Mouse (Mus musculus): ENCODE results near the gene Cdipt.
A peak's percentile ranks its signal among the peaks of the same experiment; 100 is the strongest.

Gene Cdipt

GRCm38 (mm10) chr7:126975950-126976866 lies 494 bp downstream of the Cdipt start, which contains the start of gene Cdiptos:
Gene Cdiptos (minus strand): TSS chr7:126976098.
- DNase-seq (ENCODE audit: low read depth, low spot score), result peak; percentile 99

DNA sequence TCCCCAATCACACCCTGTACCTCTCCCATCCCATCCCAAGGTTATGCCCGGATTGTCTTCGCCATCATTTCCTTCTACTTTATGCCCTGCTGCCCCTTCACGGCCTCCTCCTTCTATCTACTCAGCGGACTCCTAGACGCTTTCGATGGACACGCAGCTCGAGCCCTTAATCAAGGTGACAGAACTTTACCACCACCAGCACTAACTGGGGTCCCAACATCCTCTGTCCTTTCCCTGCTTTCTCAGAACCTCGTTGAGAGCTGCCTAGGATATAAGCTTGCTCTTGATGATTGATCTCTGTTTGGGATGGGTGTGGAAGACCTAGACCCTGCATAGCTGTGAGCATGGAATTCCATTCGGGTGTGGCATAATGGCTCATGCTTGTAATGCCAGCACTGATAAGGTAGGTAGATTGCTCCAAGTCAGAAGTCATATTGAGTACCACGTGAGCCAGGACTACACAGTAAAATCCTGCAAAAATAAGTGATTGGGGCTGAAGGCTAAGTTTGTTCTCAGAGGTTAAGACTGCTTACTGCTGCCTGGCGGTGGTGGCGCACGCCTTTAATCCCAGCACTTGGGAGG lies 1.3 kb downstream of the Cdipt start:
- DNase-seq (ENCODE audit: low read depth, low spot score), result peak; percentile 36

DNA sequence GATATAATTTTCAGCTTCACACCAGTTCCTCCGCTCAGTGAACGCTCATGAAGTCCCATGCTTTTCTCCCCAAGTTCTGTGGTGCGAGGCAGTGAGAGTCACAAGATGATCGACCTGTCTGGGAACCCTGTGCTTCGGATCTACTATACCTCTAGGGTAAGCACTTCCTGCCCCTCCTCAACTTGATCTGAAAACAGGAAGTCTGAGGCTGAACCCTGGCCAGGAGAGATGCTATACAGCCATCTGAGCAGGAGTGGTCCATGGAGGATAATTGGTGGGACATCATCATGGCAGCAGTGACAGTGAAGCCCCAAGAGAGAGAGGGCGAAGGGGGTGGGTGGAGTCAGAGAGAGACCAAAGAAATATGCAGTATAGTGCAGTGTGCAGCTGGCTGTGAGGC lies 3.1 kb downstream of the Cdipt start:
- DNase-seq (ENCODE audit: low read depth, low spot score), result no peak

DNA sequence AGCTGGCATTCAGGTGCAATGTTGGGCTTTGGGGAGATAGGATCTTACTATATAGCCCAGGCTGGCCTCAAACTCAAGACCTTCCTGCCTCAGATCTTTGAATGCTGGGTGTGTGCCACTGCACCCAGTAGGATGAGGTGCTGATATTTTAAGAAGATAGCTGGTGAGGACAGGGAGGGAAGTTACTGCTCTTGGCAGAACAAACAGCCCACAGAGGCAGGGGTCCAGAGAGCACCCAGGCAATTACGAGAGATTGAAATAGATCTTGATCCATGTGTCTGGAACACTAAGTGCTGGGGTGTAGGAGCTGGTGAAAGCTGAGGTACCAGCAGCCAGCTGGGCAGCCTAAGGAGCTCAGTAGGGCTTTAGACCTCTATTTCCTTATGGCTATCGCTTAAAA lies 5.9 kb downstream of the Cdipt start:
- DNase-seq (ENCODE audit: low read depth, low spot score), result no peak

DNA sequence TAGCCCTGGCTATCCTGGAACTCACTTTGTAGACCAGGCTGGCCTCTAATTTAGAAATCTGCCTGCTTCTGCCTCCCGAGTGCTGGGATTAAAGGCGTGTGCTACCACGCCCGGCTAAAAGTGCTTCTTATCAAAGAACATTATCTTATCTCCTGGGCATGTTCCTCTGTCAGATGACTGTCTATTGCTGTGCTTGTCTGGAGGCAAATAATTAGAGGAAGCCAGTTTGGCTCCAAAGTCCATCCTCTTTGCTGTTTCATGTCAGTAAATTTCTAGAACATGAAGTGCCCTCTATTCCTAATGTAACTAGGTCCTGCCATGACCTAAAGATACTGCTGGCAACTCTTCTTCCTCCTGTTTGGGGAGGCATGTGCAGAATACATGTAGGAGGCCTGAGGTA lies 6.3 kb downstream of the Cdipt start:
- no peak for DNase-seq (ENCODE audit: low read depth, low spot score)

DNA sequence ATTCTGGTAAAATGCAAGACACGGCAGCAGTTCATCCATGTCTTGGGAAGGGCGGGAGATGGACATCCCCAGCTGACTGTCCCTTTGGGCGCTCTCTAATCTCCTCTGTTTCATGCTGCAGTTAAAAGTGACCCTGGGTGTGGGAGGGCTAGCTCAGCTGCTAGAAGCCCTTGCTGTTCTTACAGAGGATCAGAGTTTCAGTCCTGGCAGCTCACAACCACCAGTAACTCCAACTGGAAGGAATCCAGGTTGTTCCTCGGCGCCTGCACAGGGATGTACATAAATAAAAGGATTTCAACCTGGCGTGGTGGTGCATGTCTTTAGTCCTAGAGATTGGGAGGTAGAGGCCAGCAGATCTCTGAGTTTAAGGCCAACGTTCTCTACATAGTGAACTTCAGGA lies 7.4 kb downstream of the Cdipt start:
- DNase-seq (ENCODE audit: low read depth, low spot score), result no peak

DNA sequence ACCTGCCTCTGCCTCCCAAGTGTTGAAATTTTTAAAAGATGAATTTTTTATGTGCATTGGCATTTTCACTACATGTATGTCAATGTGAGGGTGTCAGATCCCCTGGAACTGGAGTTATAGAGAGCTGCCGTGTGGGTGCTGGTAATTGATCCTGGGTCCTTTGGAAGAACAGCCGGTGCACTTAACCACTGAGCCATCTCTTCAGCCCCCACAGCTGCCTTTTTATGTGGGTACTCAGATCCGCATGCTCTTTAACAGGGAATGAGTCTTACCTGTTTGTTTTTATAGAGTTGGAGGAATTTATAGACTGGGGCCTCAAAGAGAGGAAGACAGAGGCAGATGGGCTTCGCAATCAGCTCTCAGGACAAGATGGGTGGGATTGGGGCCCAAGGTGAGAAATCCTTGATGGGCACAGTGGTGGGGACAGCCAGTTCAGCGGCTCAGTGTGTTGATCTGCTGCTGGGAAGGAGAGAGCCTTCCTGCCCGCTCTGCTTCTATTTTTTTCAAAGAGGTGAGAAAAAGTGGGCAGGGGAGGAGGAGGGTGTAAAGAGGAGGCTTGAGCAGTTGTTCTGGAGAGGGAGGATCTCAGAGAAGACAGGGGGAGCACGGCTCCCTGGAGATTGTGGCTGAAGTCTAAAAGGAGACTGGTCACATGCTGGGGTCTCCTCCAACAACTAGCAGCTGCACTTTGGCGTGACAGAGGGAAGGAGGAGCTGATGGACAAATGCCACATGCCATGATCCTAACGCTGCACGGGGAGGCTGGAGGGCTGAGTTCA lies 9.1 kb downstream of the Cdipt start:
- DNase-seq (ENCODE audit: low read depth, low spot score), result no peak

GRCm38 (mm10) chr7:126986319-126986718 lies 10.6 kb downstream of the Cdipt start:
- DNase-seq (ENCODE audit: low read depth, low spot score), result peak; percentile 46

- DNase-seq (ENCODE audit: low read depth, low spot score), result no peak
Measured at GRCm38 (mm10) chr7:126988816-126989215, 13.1 kb downstream of the Cdipt start.

GRCm38 (mm10) chr7:126996449-126996848 lies 20.7 kb downstream of the Cdipt start:
- DNase-seq (ENCODE audit: low read depth, low spot score), result peak; percentile 50

- no peak for DNase-seq (ENCODE audit: low read depth, low spot score)
Measured at GRCm38 (mm10) chr7:126999568-126999967, 23.9 kb downstream of the Cdipt start.

DNA sequence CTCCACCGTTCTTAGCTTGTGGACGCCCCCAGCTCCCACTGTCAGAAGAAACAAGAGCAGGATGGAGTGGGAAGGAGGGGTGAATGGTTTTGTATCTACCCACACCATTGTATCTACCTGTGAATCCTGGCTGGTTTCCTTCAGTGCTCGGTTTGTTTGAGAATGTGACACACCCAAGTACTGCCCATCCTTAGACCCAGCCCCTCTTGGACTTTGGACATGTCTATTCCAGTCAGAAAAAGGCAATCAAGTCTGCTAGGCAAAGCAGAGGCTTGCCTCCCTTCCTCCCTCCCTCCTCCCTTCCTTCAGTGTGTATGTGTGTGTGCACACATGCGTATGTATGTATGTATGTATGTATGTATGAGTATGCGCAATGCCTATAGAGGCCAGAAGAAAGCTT lies 27.9 kb downstream of the Cdipt start:
- DNase-seq (ENCODE audit: low read depth, low spot score), result peak; percentile 66

GRCm38 (mm10) chr7:127004122-127004875 lies 28.6 kb downstream of the Cdipt start:
- peak; percentile 43 for DNase-seq (ENCODE audit: low read depth, low spot score)

DNA sequence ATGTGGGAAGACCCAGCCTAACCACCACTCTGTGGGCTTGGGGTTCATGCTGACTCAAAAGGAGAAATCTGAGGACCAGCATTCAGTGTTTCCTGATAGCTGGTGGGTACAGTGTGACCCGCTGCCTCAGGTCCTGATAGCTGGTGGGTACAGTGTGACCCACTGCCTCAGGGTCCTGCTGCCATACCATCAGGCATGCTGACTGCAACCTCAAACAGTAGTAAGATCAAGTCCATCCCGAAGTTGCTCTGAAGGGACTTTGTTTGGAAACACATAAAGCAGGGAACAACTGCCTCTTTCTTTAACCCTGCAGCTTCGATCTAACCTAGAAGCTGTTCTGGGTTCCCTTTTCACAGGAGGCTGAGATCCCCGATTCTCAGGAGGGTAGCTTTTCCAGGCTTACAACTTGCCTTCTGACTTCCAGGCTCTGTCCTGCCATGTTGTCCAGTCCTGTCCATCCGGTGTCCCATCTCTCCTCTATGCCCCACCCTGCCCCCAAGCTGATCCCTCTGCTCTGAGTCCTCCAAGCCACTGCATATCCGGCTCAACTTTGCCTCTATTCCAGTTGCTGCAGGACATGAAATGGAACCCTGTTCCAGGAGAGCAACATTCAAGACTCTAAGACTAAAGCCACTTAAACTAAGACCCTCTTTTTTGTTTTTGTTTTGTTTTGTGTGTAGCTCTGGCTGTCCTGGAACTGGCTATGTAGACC lies 31.8 kb downstream of the Cdipt start:
- DNase-seq (ENCODE audit: low read depth, low spot score), result no peak

GRCm38 (mm10) chr7:127008239-127009019 lies 32.7 kb downstream of the Cdipt start:
- DNase-seq (ENCODE audit: low read depth, low spot score), result no peak

DNA sequence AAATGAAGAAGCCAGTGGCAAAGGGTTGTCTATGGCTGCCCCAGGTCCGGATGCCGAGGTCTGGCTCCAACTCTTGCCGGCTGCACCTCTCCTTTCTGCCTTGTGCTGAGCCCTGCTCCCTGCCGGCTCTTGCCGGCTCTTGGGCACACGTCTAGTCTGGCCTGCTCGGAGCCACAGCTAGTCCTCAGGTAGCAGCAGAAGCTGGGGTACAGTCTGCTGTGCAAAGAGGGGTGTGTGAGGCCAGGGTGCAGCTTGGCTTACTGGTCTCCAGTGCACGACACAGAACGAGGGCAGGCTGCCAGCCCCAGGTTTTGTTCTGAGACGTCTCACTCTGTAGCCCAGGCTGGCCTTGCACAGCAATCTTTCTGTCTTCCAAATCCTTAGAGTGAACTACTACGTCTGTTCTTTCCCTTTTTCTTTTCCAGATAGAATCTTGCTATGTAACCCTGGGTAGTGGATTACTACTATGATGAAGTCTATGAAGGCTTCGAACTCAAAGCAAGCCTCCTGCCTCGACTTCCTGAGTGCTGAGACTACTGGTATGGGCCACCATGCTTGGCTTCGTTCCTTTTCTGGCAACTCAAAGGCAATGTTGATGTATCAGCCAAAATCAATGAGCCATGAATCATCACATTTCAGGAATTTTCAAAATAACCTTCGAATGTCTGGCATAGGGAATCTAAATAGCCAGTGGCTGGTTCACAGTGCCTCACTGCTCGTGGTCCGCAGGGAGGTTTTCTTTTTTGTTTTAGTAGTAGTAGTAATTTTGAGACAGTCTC lies 33.8 kb downstream of the Cdipt start:
- DNase-seq (ENCODE audit: low read depth, low spot score), result no peak

- DNase-seq (ENCODE audit: low read depth, low spot score), result no peak
Measured at GRCm38 (mm10) chr7:127011051-127011450, 35.3 kb downstream of the Cdipt start.

DNA sequence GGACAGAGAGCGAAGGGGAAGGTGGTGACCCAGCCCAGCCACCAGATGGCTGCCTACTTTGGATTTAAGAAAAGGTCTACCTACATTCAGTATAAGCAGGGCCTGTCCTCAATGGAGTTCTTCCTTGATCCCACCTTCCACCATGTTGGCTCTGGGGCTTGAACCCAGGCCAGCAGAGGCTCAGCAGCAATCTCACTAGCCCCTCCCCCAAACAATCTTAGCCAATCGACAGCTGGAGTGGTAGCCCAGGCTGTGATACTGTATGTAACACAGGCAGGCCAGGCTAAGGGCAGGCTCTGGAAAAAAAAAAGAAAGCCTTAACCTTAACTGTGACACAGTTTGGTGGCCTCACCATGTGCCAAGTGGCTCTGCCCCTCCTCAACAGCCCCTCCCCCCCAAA lies 36.0 kb downstream of the Cdipt start:
- peak; percentile 47 for DNase-seq (ENCODE audit: low read depth, low spot score)

- DNase-seq (ENCODE audit: low read depth, low spot score), result no peak
Measured at GRCm38 (mm10) chr7:127012374-127012773, 36.7 kb downstream of the Cdipt start.

Data from ES-CJ7 (cell line).